Mouse (Mus musculus) kidney, adult 2 months (tissue): Measurements from ENCODE around the gene Rsad1.

ENCODE experiments used
- CTCF ChIP-seq: fragments of 200-500 bp; conservative IDR thresholded peaks from 2 replicates; pipeline ENCODE4 v1.5.1; 2011; ENCODE audit warnings: low read depth, mild to moderate bottlenecking, control low read depth, low read length, moderate library complexity, mixed read lengths; ENCODE audit not compliant: insufficient read depth, insufficient read length
- POLR2A ChIP-seq: fragments of 200-500 bp; IDR thresholded peaks from one replicate; pipeline ENCODE4 v1.6.1; 2011; ENCODE audit warnings: low read depth, low read length, control low read depth

- no peak for TF ChIP-seq POLR2A
- TF ChIP-seq CTCF, result 0 out of 2 replicates have a peak, but pooled peaks have one; percentile 7
Measured at GRCm38 (mm10) chr11:94574560-94574959, 25.5 kb upstream of the Rsad1 start.
